Mouse (Mus musculus) CD4-positive, CD25-positive, alpha-beta regulatory T cell, adult 4 months (primary cell): ENCODE measurements around the gene Vmn1r95. TPM values are rescaled to one million over a fixed set of nuclear protein-coding genes. Genes with fewer than 3 reads are reported as not detected.
"Not testable (repeated sequence)": the region's sequence is repeated elsewhere in the genome, so short reads cannot be mapped to it uniquely, and the experiment has no call there.

Experiments used
- ATAC-seq: one replicate; pipeline ENCODE4 v1.8.0; 2017
- polyA plus RNA-seq, 2 experiments: library from polyadenylated mRNA; unstranded; fragments of 100-300 nt; shearing (Covaris generic); gene quantifications; one replicate each; pipeline ENCODE4 v1.2.1; 2017

The Vmn1r95 gene
- not detected for polyA plus RNA-seq

GRCm38 (mm10) chr7:20193410-20193809 is at the start of gene Vmn1r95:
Gene Vmn1r95 (plus strand): TSS chr7:20193710.
- not testable (repeated sequence) for ATAC-seq

DNA sequence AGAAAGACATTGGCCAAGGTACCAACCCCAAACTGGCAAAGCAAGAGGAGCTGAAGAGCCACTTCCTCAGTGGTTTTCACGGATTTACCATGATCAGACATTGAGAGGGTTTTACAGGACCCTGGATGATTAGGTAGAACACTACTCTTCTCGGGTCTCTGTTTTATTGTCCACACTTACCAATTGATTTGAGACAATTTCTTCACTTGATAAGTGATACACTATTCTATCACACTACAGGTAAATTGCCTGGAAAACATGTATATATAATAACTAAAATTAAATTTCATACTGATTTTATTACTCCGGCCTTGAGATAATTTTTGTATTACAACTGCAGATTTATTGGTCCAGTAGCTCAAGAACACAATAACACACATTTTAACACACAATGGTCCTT is 25.2 kb upstream of the Vmn1r95 start, which contains the start of gene Vmn1r94:
Vmn1r94 (minus strand) TSS at position 101 of the 400 bp plus-strand sequence.
- not testable (repeated sequence) for ATAC-seq

DNA sequence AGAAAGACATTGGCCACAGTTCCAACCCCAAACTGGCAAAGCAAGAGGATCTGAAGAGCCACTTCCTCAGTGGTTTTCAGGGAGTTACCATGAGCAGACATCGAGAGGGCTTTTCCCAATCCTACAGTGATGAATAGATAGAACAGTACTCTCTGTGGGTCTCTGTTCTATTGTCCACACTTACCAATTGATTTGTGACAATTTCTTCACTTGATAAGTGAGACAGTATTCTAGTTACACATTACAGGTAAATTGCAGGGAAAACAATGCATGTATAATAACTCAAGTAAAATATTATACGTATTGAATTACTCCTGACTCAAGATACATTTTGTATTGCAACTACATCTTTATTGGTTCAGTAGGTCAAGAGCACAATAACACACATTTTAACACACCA is 12.0 kb downstream of the Vmn1r95 start, which contains the start of gene Gm6164:
Gm6164 (minus strand) TSS at position 101 of the 400 bp plus-strand sequence.
- not testable (repeated sequence) for ATAC-seq

DNA sequence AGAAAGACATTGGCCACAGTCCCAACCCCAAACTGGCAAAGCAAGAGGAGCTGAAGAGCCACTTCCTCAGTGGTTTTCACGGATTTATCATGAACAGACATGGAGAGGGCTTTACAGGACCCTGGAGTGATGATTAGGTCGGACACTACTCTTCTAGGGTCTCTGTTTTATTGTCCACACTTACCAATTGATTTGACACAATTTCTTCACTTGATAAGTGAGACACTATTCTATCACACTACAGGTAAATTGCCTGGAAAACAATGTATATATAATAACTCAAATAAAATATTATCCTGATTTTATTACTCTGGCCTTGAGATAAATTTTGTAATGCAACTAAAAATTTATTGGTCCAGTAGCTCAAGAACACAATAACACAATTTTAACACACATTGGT is 40.2 kb downstream of the Vmn1r95 start, which contains the start of gene Gm4498:
Gm4498 (minus strand) TSS at position 101 of the 400 bp plus-strand sequence.
- not testable (repeated sequence) for ATAC-seq

Other genes starting within 250 kb of the Vmn1r95 start
- 10 to 100 TPM; 11.1 to 17.6 TPM for gene Igsf23, start 243.0 kb upstream of the Vmn1r95 start, polyA plus RNA-seq
- not detected for gene Ceacam20, start 228.3 kb upstream of the Vmn1r95 start, polyA plus RNA-seq
- gene Nlrp9b, start 202.2 kb upstream of the Vmn1r95 start, polyA plus RNA-seq: not detected
- gene Vmn1r91, start 94.0 kb upstream of the Vmn1r95 start, polyA plus RNA-seq: not detected
- gene Gm16442, start 71.1 kb upstream of the Vmn1r95 start, polyA plus RNA-seq: not detected
- not detected for gene Vmn1r93, start 54.6 kb upstream of the Vmn1r95 start, polyA plus RNA-seq
- gene Vmn1r94, start 25.3 kb upstream of the Vmn1r95 start, polyA plus RNA-seq: not detected
- not detected for gene Gm6164, start 11.9 kb downstream of the Vmn1r95 start, polyA plus RNA-seq
- not detected for gene Gm4498, start 40.1 kb downstream of the Vmn1r95 start, polyA plus RNA-seq
- not detected for gene Gm5890, start 69.1 kb downstream of the Vmn1r95 start, polyA plus RNA-seq
- not detected for gene Gm4133, start 140.4 kb downstream of the Vmn1r95 start, polyA plus RNA-seq
- not detected for gene Gm5728, start 181.7 kb downstream of the Vmn1r95 start, polyA plus RNA-seq
- gene Vmn1r100, start 224.2 kb downstream of the Vmn1r95 start, polyA plus RNA-seq: not detected
- gene Vmn1r101, start 248.9 kb downstream of the Vmn1r95 start, polyA plus RNA-seq: not detected